Mouse (Mus musculus) kidney, adult 9 months (tissue): ENCODE results near the gene Sox5.
"Not testable (repeated sequence)": the region's sequence is repeated elsewhere in the genome, so short reads cannot be mapped to it uniquely, and the experiment has no call there.

Experiments used
- DNase-seq: peaks from one replicate; pipeline ENCODE4 v3.0.0; 2022

Gene Sox5

GRCm38 (mm10) chr6:144265004-144265403 lies 516.8 kb downstream of the Sox5 start:
- no peak for DNase-seq

GRCm38 (mm10) chr6:144264320-144264915 lies 517.4 kb downstream of the Sox5 start:
- DNase-seq, result no peak

DNA sequence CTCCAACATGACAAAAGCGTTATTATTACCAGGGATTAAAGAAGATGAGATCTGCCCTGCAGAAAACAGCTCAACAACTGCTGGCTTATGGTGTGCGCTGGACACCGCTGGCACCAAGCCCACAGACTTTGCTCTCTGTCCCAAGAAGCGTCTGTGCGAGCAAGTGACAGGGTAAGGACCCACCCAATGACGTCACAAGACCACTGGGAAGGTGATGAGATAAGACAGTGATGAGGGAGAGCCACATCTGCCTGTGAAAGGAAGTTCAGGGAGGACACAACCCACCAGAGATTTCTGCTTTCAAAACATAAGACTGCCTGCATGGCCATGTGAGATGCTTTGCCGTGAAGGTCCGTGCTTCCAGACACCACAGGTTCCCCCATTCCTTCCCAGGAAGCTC lies 525.3 kb downstream of the Sox5 start:
- DNase-seq, result no peak

GRCm38 (mm10) chr6:144252191-144252718 lies 529.5 kb downstream of the Sox5 start:
- DNase-seq, result no peak

GRCm38 (mm10) chr6:144251222-144252170 lies 530.3 kb downstream of the Sox5 start:
- DNase-seq, result no peak

DNA sequence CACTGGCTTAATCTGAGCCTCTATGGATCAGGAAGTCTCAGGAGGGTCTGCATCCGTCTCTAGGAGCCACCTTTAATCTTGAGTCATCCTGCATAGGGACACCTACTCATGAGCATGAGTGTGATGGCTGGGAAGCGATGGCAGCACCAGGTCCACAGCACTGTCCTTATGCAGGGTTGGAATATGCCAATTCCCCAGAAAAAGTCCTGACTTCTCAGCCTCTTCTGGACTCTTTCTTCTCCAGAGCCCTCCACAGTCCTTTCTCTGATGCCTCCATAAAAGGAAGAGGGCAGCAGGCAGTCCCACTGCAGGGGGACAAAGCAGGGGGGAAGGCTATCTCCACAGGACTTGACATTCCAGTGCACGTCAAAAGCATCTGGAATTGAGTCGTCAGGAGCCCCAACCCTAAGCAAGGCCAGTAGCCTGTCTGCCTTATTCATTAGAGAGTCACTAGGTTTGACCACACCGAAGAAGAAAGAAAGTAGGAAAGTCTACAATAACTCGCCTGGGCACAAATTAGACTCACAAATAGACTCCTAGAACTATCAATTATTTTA lies 531.1 kb downstream of the Sox5 start:
- no peak for DNase-seq

GRCm38 (mm10) chr6:144236581-144236980 lies 545.2 kb downstream of the Sox5 start:
- no peak for DNase-seq

GRCm38 (mm10) chr6:144203970-144204369 lies 577.8 kb downstream of the Sox5 start:
- DNase-seq, result no peak

GRCm38 (mm10) chr6:144203013-144203412 lies 578.8 kb downstream of the Sox5 start:
- no peak for DNase-seq

- no peak for DNase-seq
These were observed 580.3 kb downstream of the Sox5 start for GRCm38 (mm10) chr6:144201402-144202040.

- no peak for DNase-seq
These were observed 584.3 kb downstream of the Sox5 start for GRCm38 (mm10) chr6:144197209-144198119.

DNA sequence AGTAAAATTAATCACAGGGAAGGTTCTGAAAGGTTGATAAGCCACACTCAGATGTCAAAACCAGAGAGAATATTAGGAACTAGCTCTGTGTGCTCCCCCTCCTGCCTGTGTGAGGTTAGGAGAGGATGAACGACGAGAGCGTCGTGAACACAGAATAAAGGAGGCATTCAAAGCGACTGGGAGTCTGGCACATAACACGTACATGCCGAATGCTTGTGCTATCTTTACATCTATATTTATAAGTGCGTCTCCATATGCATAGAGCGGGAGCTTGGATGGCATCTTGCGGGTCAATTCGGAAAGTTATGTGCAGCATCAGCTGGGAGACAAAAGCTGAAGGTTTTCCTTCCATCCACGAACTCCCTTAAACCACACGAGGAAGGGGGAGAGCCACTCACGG lies 585.8 kb downstream of the Sox5 start:
- DNase-seq, result no peak

DNA sequence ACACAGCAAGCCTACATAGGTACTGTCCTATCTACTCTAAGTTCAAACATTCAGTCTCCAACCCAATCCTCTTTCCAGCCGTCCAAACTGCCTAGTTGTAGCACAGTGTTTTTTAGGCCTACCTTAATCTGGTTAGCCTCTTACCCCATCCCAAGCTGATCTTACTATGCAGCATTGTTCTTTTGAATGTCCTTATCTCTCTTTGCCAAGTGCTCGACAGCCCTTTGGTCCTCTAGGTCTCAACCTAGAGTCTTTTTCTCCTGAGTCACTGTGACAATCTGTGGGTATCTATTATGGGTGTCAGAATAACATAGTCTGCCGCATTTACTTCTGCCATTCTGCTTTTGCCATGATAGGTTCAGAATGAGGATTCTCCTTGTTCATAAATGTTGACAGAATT lies 598.7 kb downstream of the Sox5 start:
- DNase-seq, result no peak

DNA sequence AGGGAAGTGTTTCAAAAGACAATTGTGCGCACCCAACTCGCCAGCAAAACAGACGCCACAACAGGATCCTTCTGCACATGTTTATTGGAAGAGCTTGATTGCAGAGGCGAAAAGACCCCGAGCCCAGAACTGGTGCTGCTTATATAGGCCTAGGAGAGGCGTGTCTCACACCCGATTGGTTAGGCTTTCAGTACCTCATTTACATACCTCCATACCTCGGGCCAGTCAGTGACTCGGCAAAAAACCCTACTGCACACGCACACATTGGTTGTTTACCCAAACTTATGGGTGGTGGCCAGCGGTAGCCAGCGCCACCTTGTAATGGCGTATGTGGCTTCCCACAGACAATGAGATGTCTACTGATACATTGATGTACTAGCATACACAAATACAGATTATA lies 599.3 kb downstream of the Sox5 start:
- not testable (repeated sequence) for DNase-seq

DNA sequence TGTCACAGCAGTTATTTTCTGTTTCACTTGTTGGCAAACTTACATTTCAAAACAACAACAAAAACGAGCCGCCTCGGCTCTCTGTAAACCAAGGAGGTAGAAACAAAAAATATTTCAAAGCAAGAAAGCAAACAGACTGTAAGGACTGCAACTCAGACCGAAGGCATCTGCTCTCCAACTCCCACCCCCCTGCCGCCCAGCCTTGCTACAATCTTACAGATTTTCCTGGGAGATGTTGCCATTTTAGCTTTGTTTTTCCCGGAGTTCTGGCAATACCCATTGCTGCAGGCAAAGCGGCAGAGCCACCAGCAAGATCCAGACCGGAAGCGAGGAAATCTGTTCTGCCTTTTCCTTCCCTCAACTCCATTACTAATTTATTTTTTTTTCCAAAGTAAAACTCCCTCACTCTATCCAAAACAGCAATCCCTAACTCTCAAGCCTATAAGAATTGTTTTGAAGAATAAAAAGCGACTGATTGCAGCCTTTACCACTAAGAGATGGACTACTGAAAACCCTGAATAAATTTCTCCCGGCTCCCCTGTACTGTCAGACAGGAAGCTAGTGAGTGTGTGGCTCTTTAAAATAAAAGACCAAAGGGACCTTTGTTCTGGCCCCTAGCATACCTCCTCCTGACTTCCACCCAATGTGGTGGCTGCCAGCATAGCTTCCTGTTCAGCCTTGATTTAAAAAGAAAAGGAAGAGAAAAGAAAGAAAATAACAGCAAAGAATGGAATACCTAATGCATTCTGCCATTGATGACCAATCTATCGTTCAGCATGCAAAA lies 600.5 kb downstream of the Sox5 start:
- DNase-seq, result no peak

- DNase-seq, result no peak
These were observed 602.7 kb downstream of the Sox5 start for GRCm38 (mm10) chr6:144179111-144179510.

DNA sequence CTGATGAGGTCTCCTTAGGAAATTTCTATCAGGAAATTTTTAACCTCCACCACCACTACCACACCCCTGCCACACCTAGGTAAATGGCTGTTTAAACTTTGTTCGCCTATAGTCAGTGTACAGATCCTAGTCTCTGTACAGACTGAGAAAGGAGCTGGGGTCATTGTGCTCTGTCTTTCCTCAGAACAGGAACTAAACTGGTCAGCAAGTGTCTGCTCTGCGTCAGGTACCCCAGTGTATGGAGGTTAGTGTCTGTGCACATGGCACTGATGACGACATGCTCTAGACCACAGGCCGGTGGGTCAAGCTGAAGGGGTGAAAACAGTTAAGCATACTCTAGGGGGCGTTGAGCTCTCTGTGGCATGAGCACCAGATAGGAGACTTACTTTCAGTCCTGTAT lies 605.1 kb downstream of the Sox5 start:
- no peak for DNase-seq

DNA sequence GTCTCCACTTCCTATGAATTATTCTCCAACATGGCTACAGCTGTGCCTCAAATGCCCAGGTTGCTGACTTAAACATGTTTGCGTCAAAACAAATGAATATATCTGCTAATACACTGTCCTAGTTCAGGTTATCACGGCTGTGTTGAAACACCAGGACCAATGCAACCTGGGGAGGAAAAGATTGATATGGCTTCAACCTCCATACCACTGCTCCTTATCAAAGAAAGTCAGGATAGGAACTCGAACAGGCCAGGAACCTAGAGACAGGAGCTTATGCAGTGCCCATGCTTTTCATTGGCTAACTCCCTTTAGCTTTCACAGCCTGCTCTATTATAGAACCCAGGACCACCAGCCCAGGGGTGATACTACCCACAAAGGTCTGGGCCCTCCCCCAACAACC lies 606.2 kb downstream of the Sox5 start:
- no peak for DNase-seq

DNA sequence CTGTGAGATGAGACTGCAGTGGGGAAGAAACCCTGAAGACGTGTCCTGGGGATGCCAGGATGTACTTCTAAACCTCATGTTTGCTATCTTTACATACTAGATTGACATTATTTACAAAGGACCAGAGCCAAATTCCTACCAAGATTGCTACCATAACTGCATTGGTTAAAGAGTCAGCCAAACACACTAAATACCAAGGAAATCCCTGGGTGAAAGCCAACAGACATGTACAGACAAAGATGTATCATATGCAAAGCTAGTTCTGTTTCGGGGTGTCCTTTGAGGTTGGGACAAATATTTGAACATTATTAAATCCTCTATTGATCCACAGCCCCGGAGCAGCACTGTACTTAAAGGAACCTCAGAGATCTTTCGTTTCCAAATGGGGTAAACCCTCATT lies 611.2 kb downstream of the Sox5 start:
- DNase-seq, result no peak

GRCm38 (mm10) chr6:144169791-144170190 lies 612.0 kb downstream of the Sox5 start:
- no peak for DNase-seq
